Mouse (Mus musculus) adrenal gland, postnatal 4 days (tissue): Measurements from ENCODE around the gene Entpd7. TPM values are rescaled to one million over a fixed set of nuclear protein-coding genes. Genes with fewer than 3 reads are reported as not detected.

ENCODE experiments used
- DNase-seq, 2 experiments: peaks; one replicate each; pipeline ENCODE4 v3.0.0; 2021 to 2022; ENCODE audit warnings: low spot score in 2 of 2, mixed read lengths in 2 of 2
- long read RNA-seq, 2 experiments: library from polyadenylated mRNA; stranded (forward); transcript quantifications; one replicate each; pipeline ENCODE4 v2.0.0; 2021
- total RNA-seq, 2 experiments: library from RNA; stranded (reverse); gene quantifications; 2 replicates each; pipeline ENCODE4 v1.2.3; 2021

The Entpd7 gene
- total RNA-seq: 10 to 100 TPM; 20.9 to 24.6 TPM
- long read RNA-seq, experiment 1, full-length matches to known transcripts: 2 of 3 reads
- long read RNA-seq, experiment 1, partial matches to known transcripts: 0 of 3 reads
- long read RNA-seq, experiment 1, other reads (novel, unspliced or antisense): 1 of 3 reads
- long read RNA-seq, experiment 2, full-length matches to known transcripts: 2 of 7 reads
- long read RNA-seq, experiment 2, partial matches to known transcripts: 0 of 7 reads
- long read RNA-seq, experiment 2, other reads (novel, unspliced or antisense): 5 of 7 reads

GRCm38 (mm10) chr19:43689419-43690246, at the start of gene Entpd7:
Entpd7 (plus strand) TSS chr19:43689672.
- DNase-seq: peak; percentile 89 to 96

- no peak for DNase-seq
These were observed 47.6 kb upstream of the Entpd7 start for GRCm38 (mm10) chr19:43641833-43642232.

GRCm38 (mm10) chr19:43642843-43643242, 46.6 kb upstream of the Entpd7 start:
- no peak for DNase-seq

GRCm38 (mm10) chr19:43645508-43645907, 44.0 kb upstream of the Entpd7 start:
- DNase-seq: no peak

GRCm38 (mm10) chr19:43646852-43647251, 42.6 kb upstream of the Entpd7 start:
- DNase-seq: no peak

GRCm38 (mm10) chr19:43647261-43647660, 42.2 kb upstream of the Entpd7 start:
- DNase-seq: no peak

GRCm38 (mm10) chr19:43648343-43648742, 41.1 kb upstream of the Entpd7 start:
- no peak for DNase-seq

- no peak for DNase-seq
These were observed 38.2 kb upstream of the Entpd7 start for GRCm38 (mm10) chr19:43651241-43651785.

GRCm38 (mm10) chr19:43655735-43656492, 33.6 kb upstream of the Entpd7 start:
- DNase-seq: peak in 1 of 2 experiments; percentile 52

GRCm38 (mm10) chr19:43659632-43660031, 29.8 kb upstream of the Entpd7 start:
- no peak for DNase-seq

GRCm38 (mm10) chr19:43660774-43661173, 28.7 kb upstream of the Entpd7 start:
- DNase-seq: no peak

- no peak for DNase-seq
These were observed 27.1 kb upstream of the Entpd7 start for GRCm38 (mm10) chr19:43662176-43662967.

- DNase-seq: no peak
These were observed 26.0 kb upstream of the Entpd7 start for GRCm38 (mm10) chr19:43663471-43663870.

- no peak for DNase-seq
These were observed 23.9 kb upstream of the Entpd7 start for GRCm38 (mm10) chr19:43665441-43666048.

- DNase-seq: no peak
These were observed 22.6 kb upstream of the Entpd7 start for GRCm38 (mm10) chr19:43666661-43667429.

- DNase-seq: no peak
These were observed 22.1 kb upstream of the Entpd7 start for GRCm38 (mm10) chr19:43667430-43667809.

- DNase-seq: no peak
These were observed 20.2 kb upstream of the Entpd7 start for GRCm38 (mm10) chr19:43669136-43669759.

- no peak for DNase-seq
These were observed 18.4 kb upstream of the Entpd7 start for GRCm38 (mm10) chr19:43671054-43671453.
